Mouse (Mus musculus) stomach, postnatal 0 days (tissue): Measurements from ENCODE around the gene Clasp2. TPM values are rescaled to one million over a fixed set of nuclear protein-coding genes. Genes with fewer than 3 reads are reported as not detected.

Experiments
- ATAC-seq: fragments of 200-750 bp; cut with Nextera tagmentation; 2 replicates; pipeline ENCODE4 v1.8.0; 2017; ENCODE audit not compliant: low FRiP score, low TSS enrichment
- DNase-seq: peaks from one replicate; pipeline ENCODE4 v3.0.0-alpha.2; 2016; ENCODE audit warnings: low spot score
- H3K27ac ChIP-seq: fragments of 300-500 bp; sonication (generic); replicated peaks from 2 replicates; pipeline ENCODE4 v1.5.1; 2014; ENCODE audit warnings: mild to moderate bottlenecking, control low read depth
- H3K27me3 ChIP-seq: fragments of 300-500 bp; sonication (generic); 2 replicates; pipeline ENCODE4 v1.6.1; 2014; ENCODE audit warnings: low read length; ENCODE audit not compliant: control insufficient read depth, insufficient read depth
- H3K36me3 ChIP-seq: fragments of 300-500 bp; sonication (generic); 2 replicates; pipeline ENCODE4 v1.6.1; 2014; ENCODE audit warnings: low read length, mixed read lengths; ENCODE audit not compliant: control insufficient read depth, insufficient read depth
- H3K4me1 ChIP-seq: fragments of 300-500 bp; sonication (generic); replicated peaks from 2 replicates; pipeline ENCODE4 v1.6.1; 2014; ENCODE audit warnings: antibody characterized with exemption; ENCODE audit not compliant: control insufficient read depth, insufficient read depth
- H3K4me2 ChIP-seq: fragments of 300-500 bp; sonication (generic); replicated peaks from 2 replicates; pipeline ENCODE4 v1.6.1; 2014; ENCODE audit warnings: low read depth, mild to moderate bottlenecking, control low read depth, moderate library complexity
- H3K4me3 ChIP-seq: fragments of 300-500 bp; sonication (generic); 2 replicates; pipeline ENCODE4 v1.5.1; 2014; ENCODE audit warnings: low read depth, low read length, control low read depth
- H3K9ac ChIP-seq: fragments of 300-500 bp; sonication (generic); 2 replicates; pipeline ENCODE4 v1.6.1; 2014; ENCODE audit warnings: mild to moderate bottlenecking, low read length, control low read depth, mixed read lengths
- H3K9me3 ChIP-seq: fragments of 300-500 bp; sonication (generic); 2 replicates; pipeline ENCODE4 v1.6.1; 2016; ENCODE audit warnings: low read length; ENCODE audit not compliant: control insufficient read depth
- CTCF ChIP-seq: IDR thresholded peaks from 2 replicates; pipeline ENCODE4 v1.5.1; 2016; ENCODE audit warnings: antibody characterized with exemption, low read depth, mild to moderate bottlenecking, moderate library complexity
- EP300 ChIP-seq: optimal IDR thresholded peaks from 2 replicates; pipeline ENCODE3; 2016; ENCODE audit warnings: antibody characterized with exemption
- WGBS: fragments of 180-500 bp; shearing (Covaris S2); extraction: QIAGEN DNeasy Blood & Tissue Kit; methylation state at CpG from one replicate; pipeline ENCODE4 v1.1.7; 2014; 5-methylcytosine and 5-hydroxymethylcytosine counted together
- polyA plus RNA-seq: library from polyadenylated mRNA; unstranded; fragments of >200 nt; fragmentation: Nextera tagmentation; extraction: Ambion mirVana; gene quantifications from 2 replicates; pipeline ENCODE4 v1.2.1, GENCODE M21; 2015

Clasp2 gene
- polyA plus RNA-seq = 8.4 and 8.6 TPM in 2 replicates

DNA sequence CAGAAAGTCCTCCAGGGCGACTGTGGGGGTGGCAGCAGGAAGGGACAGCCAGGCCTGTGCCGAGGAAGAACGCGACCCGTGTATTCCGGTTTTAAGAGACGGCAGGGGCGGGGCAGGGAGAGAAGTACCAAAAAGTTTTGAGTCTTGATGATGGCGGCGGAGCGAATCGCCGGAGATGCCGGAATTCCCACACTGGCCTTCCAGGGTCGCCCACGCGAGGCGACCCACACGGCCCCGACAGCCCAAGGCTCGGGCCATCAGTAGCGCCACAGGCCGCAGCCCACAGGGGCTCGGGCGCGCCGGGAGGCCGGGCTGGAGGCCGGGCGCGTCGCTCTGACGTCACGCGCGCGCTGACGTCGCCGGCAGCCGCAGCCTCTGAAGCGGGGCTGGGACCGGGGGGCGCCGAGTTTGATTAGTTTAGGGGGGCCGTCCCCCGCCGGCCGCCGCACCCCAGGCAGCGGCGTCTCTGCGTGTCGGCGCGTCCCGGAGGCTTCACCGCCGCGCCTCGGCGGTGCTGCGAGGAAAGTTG, at the start of gene Clasp2:
Gene Clasp2 (plus strand): TSS at position 366 of the 529 bp plus-strand sequence.
- DNase-seq = peak; percentile 83
- H3K9me3 ChIP-seq = no peaks in the 10 kb centered on the region
- H3K36me3 ChIP-seq = no peaks in the 10 kb centered on the region
- peaks cover 7% of the 10 kb centered on the region; the same call in 1 of the 2 replicates for H3K4me1 ChIP-seq
- H3K9ac ChIP-seq = peak within 1 kb of the TSS; percentile 92
- TF ChIP-seq EP300 (no peak), CTCF (no peak)
- peak within 1 kb of the TSS; percentile 70 for H3K4me2 ChIP-seq
- peak; percentile 93 for ATAC-seq
- WGBS = under 1% methylated on average over 61 of the region's 63 CpGs
- no peaks in the 10 kb centered on the region for H3K27me3 ChIP-seq
- peak within 1 kb of the TSS; percentile 95 for H3K27ac ChIP-seq
- H3K4me3 ChIP-seq = peak within 1 kb of the TSS; percentile 100

DNA sequence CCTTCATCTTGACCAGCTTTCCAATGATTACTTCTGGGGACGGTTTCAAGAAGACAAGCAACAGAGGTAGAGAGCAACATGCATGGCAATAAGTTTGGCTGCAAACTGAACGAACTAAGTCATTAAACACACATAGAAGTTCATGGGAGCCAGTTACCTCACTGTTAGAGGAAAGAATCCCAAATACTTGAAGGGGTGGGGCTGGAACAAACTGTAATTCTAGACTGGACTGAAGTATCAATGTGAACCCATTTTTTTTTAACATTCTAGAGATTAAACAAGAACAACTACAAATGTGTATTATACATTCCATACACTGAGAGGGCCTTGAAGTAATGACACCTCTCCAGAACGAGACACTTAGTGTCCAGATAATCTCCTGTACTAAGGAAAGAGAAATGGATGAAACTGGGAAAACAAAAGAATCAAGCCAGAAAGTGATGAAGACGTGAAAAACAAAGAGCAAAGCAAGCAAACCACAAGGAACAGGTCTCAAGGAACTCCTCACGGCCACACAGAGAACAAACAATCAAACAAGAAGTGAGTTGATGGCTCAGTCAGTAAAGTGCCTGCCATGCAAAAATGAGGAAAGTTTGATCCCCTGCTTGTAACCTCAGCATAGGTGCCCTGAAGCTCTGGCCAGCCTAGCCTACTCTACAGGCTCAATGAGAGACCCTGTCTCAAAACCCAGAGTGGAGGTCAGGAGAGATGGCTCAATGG, 39.7 kb upstream of the Clasp2 start:
- Histone ChIP-seq H3K4me2 (no peak overlapping the region), H3K9ac (no peak overlapping the region), H3K9me3 (no peaks in the 10 kb centered on the region), H3K27me3 (no peaks in the 10 kb centered on the region), H3K4me3 (no peak overlapping the region), H3K27ac (no peak overlapping the region), H3K36me3 (no peaks in the 10 kb centered on the region), H3K4me1 (peaks cover 3% of the 10 kb centered on the region; the same call in 1 of the 2 replicates)
- ATAC-seq (no peak), DNase-seq (no peak)
- WGBS = 61% methylated on average over 5 of the region's 5 CpGs
- TF ChIP-seq EP300 = no peak
- TF ChIP-seq CTCF = no peak

DNA sequence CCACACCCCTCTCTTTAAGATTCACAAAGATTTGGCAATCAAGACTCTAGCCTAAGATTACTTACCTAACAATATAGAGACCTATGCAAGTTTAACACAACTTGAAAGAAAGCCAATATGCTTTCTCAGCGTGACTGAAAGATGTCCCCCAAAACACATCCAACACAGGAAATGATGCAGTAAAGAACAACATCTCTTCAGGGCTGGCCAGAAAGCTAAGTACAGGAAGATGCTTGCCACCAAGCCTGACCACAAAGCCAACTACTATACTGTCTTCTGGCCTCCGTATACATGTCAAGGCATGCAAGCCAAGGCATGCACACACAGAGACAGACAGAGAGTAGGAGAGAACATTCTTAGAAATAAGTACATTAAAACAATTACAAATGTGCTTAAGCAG, 35.2 kb upstream of the Clasp2 start:
- H3K9ac ChIP-seq = no peak overlapping the region
- ATAC-seq = no peak
- peaks cover 3% of the 10 kb centered on the region; the same call in 1 of the 2 replicates for H3K4me1 ChIP-seq
- H3K27ac ChIP-seq = no peak overlapping the region
- H3K36me3 ChIP-seq = no peaks in the 10 kb centered on the region
- peak overlapping the region; percentile 65 for H3K4me2 ChIP-seq
- peak overlapping the region; percentile 99; the same call in 1 of the 2 replicates for H3K4me3 ChIP-seq
- WGBS = 70% methylated on average over 2 of the region's 2 CpGs
- H3K9me3 ChIP-seq = no peaks in the 10 kb centered on the region
- TF ChIP-seq EP300 (no peak), CTCF (no peak)
- no peaks in the 10 kb centered on the region for H3K27me3 ChIP-seq
- no peak for DNase-seq

DNA sequence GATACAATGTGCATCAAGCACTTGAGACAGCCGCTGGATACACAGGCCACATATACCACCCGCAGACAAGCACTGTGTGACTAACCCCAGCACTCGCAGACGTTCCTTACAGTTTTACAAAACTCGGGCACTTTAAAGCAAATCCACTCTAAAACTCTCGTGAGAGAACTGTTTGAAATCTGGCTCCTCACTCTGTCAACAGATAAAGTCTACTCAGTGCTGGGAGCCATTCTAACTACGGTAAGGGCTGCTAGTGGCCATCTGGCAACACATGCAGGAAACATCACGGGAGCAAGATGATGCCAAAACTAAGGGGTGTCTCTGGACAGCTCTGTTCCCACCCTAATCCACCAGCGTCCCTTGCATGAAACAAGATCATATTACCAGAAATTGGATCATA, 34.4 kb upstream of the Clasp2 start:
- WGBS = 19% methylated on average over 9 of the region's 9 CpGs
- Histone ChIP-seq H3K4me1 (peaks cover 3% of the 10 kb centered on the region; the same call in 1 of the 2 replicates), H3K27me3 (no peaks in the 10 kb centered on the region), H3K4me3 (peak overlapping the region; percentile 99), H3K4me2 (peak overlapping the region; percentile 65), H3K9me3 (no peaks in the 10 kb centered on the region), H3K9ac (peak overlapping the region; percentile 99), H3K27ac (peak overlapping the region; percentile 56), H3K36me3 (no peaks in the 10 kb centered on the region)
- DNase-seq = no peak
- TF ChIP-seq CTCF (no peak), EP300 (no peak)
- ATAC-seq = no peak

DNA sequence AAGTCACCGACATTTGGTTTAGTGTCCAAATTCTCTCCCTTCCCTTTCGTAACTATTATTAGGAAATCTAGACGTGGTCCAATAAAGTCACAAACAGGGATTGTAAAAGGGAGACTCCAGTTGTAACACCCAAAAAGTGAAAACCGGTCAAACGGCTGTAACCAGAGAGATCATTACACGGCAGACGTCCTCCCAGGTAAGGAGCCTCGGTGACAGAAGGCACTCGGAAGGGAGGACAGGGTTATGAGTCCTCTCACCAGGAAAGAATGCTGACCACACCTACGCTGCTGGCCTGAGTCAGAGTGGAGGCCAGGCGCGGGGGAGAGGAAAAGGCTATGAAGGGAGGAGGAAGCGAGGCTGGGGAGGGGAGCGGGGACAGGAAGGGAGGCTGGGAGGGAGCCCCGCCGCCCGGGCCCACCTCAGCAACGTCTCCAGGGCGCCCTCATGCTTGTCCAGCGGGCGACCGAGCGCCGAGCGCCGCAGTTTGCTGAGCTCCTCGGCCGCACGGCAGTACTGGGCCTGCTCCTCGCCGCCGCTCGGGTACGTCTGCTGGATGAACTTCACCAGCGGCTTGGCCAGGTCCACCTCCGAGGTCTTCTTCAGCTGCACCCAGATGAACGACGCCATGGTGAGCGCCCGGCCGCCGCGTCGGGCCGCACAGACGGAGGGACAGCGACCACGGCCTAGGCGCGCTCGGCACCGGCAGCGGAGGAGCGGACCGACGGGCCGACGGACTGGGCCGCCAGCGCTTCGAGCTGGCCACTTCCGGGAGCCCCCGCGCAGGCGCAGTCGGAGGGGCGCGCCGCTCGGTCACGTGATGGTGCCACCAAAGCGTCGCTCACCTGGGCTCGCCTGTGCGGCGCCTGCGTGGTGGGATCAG, 33.6 kb upstream of the Clasp2 start, which contains the start of gene Pdcd6ip:
Gene Pdcd6ip (minus strand): TSS at position 779 of the 880 bp plus-strand sequence.
- Histone ChIP-seq H3K27ac (peak within 1 kb of the TSS; percentile 99), H3K4me1 (peaks cover 3% of the 10 kb centered on the region; the same call in 1 of the 2 replicates), H3K27me3 (no peaks in the 10 kb centered on the region), H3K9ac (peak within 1 kb of the TSS; percentile 99), H3K9me3 (no peaks in the 10 kb centered on the region), H3K4me2 (peak within 1 kb of the TSS; percentile 65), H3K36me3 (no peaks in the 10 kb centered on the region), H3K4me3 (peak within 1 kb of the TSS; percentile 99)
- under 1% methylated on average over 70 of the region's 77 CpGs for WGBS
- ATAC-seq = peak; percentile 94
- peak; percentile 6; the same call in 1 of the 2 replicates for TF ChIP-seq CTCF
- TF ChIP-seq EP300 = no peak
- DNase-seq = peak; percentile 94
